Mouse (Mus musculus): ENCODE results near the gene Ubap2l. TPM values are rescaled to one million over a fixed set of nuclear protein-coding genes. Genes with fewer than 3 reads are reported as not detected.

The Ubap2l gene
- polyA plus RNA-seq, 1 experiment, result not detected

DNA sequence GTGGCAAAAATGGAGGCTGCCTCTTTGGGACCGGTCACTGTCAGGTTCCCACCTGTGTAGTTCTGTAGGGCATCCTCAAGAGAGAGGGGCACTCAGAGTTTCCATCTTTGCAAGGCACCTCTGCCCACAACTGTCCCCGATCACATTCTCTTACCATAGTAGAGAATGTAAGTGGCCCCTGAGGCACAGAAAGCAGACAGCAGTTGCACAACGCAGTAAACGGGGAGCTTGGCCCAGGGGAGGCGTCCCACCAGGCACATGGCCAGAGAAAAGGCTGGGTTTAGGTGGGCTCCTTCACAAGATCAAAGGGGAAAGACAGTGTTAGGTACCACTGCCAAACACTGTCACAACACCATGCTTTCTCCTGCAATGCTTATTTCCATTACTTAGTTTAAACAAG is 86.5 kb downstream of the Ubap2l start:
- WGBS, result 88% methylated on average over 5 of the region's 5 CpGs
- H3K27ac ChIP-seq (ENCODE audit: insufficient read depth, low read depth, low read length), result no peak overlapping the region
- no peak overlapping the region for H3K4me3 ChIP-seq (ENCODE audit: insufficient read depth, low read depth, low read length)
- TF ChIP-seq POLR2A (IDR thresholded peaks at IDR 0.05; ENCODE audit: insufficient read depth, low read depth, low read length), result no peak
- no peak for TF ChIP-seq CTCF (IDR thresholded peaks at IDR 0.05; ENCODE audit: insufficient read depth, low read depth, low read length)
- H3K4me1 ChIP-seq (ENCODE audit: control insufficient read depth, insufficient read depth, low read length), result peaks cover 17% of the 10 kb centered on the region

- H3K4me3 ChIP-seq (ENCODE audit: insufficient read depth, low read depth, low read length), result no peak overlapping the region
- WGBS, result 94% methylated on average over 8 of the region's 8 CpGs
- peaks cover 20% of the 10 kb centered on the region for H3K4me1 ChIP-seq (ENCODE audit: control insufficient read depth, insufficient read depth, low read length)
- no peak overlapping the region for H3K27ac ChIP-seq (ENCODE audit: insufficient read depth, low read depth, low read length)
- no peak for TF ChIP-seq CTCF (IDR thresholded peaks at IDR 0.05; ENCODE audit: insufficient read depth, low read depth, low read length)
- no peak for TF ChIP-seq POLR2A (IDR thresholded peaks at IDR 0.05; ENCODE audit: insufficient read depth, low read depth, low read length)
Observed at GRCm38 (mm10) chr3:89965557-89965956, 86.9 kb downstream of the Ubap2l start.

DNA sequence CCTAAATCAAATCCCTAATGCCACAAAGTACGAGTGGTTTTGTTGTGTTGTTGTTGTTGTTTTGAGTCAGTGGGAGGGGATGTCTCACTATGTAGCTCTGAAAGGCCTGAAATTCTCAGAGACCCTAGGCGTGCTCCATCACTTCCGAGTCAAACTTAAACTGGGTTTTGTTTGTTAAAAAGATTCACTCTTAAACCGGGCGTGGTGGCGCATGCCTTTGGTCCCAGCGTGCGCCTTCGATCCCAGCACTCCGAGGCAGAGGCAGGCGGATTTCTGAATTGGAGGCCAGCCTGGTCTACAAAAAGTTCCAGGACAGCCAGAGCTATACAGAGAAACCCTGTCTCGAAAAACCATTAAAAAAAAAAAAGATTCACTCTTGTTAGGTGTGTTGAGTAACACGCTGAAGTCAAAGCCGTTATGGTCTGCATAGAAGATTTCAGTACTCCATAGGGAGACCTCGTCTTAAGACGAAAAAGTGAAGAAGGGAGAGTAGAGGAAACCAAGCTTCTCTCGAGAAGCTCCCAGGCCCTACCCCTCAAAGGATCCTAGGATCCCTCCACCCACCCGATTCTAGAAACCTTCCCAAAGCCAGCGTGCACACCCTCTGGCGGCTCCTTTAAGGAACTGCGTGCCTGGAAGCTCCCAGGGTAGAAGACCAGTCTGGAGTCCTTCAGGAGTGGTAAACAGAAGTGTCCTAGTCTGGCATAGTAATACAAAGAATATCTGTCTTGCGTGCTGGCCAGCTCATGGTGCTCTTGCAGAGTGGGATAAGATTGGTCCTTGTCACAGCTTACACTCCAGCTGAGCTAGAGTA is 88.3 kb downstream of the Ubap2l start:
- WGBS, result 23% methylated on average over 22 of the region's 22 CpGs
- Histone ChIP-seq H3K4me3 (ENCODE audit: insufficient read depth, low read depth, low read length) (peak overlapping the region; percentile 93), H3K4me1 (ENCODE audit: control insufficient read depth, insufficient read depth, low read length) (peaks cover 20% of the 10 kb centered on the region), H3K27ac (ENCODE audit: insufficient read depth, low read depth, low read length) (peak overlapping the region; percentile 85; the same call in 1 of the 2 replicates)
- TF ChIP-seq CTCF (IDR thresholded peaks at IDR 0.05; ENCODE audit: insufficient read depth, low read depth, low read length), result peak; percentile 66; the same call in 1 of the 2 replicates
- TF ChIP-seq POLR2A (IDR thresholded peaks at IDR 0.05; ENCODE audit: insufficient read depth, low read depth, low read length), result no peak

DNA sequence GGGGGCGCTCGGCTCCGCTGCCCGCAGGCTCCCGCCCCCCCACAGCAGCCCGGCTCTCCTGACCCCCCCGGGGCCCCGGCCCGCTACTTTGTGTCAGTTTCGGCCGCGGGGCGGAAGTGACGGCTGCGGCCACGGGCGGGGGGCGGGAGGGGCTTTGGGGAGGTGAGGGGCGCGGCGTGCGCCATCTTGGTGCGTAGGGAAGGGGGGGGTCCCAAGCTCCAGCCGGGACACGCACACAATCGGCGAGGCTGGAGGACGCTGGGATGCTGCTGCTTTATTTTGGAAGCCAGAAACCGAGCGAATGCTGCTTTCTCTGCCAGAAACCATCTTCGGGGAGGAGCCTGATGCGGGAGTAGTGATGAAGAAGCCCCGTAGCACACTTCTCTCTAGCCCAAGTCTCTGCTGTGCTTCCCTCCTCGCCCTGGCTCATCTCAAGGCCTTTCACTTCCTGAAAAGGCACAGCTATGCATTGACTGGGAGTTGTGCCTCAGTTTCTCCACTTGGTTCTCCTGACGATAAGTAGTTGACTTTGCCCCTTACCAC is 89.1 kb downstream of the Ubap2l start, which contains the start of gene Atp8b2:
Gene Atp8b2, minus strand, starts transcription at position 288 of the 543 bp plus-strand sequence.
- no peak for TF ChIP-seq POLR2A (IDR thresholded peaks at IDR 0.05; ENCODE audit: insufficient read depth, low read depth, low read length)
- TF ChIP-seq CTCF (IDR thresholded peaks at IDR 0.05; ENCODE audit: insufficient read depth, low read depth, low read length), result no peak
- Histone ChIP-seq H3K27ac (ENCODE audit: insufficient read depth, low read depth, low read length) (peak within 1 kb of the TSS; percentile 95), H3K4me3 (ENCODE audit: insufficient read depth, low read depth, low read length) (peak within 1 kb of the TSS; percentile 93), H3K4me1 (ENCODE audit: control insufficient read depth, insufficient read depth, low read length) (peaks cover 27% of the 10 kb centered on the region)
- under 1% methylated on average over 33 of the region's 35 CpGs for WGBS

GRCm38 (mm10) chr3:89962751-89963220 is 89.6 kb downstream of the Ubap2l start:
- Histone ChIP-seq H3K27ac (ENCODE audit: insufficient read depth, low read depth, low read length) (peak overlapping the region; percentile 95), H3K4me1 (ENCODE audit: control insufficient read depth, insufficient read depth, low read length) (peaks cover 31% of the 10 kb centered on the region), H3K4me3 (ENCODE audit: insufficient read depth, low read depth, low read length) (peak overlapping the region; percentile 93)
- 1% methylated on average over 30 of the region's 30 CpGs for WGBS
- no peak for TF ChIP-seq POLR2A (IDR thresholded peaks at IDR 0.05; ENCODE audit: insufficient read depth, low read depth, low read length)
- TF ChIP-seq CTCF (IDR thresholded peaks at IDR 0.05; ENCODE audit: insufficient read depth, low read depth, low read length), result no peak

DNA sequence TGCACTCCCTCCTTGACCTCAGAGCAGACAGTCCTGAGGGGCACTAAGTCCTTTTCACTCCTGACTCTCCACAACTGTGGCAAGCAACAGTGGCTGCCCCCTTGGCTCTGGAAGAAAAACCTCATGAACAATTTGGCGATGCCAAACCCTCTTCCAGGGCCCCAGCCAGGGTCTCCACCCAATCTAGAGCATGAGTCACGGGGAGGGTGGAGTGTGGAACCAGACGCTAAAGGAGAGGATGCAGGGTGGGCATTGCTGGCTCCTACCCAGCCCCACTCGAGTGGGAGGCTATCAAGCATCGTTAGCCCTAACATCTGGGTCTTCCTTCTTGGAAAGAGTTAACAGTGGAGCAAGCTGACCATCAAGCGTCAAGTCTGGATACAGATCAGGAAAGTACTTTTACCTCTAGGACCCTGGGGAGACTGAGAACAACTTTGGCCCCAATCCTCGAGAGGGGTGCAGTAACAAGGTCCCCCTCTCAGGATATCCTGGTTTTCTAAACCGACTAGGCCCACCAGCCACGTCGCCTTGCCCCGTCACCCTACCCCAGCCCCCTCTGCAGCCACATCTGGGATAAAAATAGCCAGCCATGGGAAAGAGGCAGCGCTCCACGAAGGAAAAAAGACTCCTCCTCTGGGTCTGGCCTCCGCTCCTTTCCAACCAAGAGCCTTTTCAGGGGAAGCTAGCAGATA is 90.2 kb downstream of the Ubap2l start:
- H3K4me1 ChIP-seq (ENCODE audit: control insufficient read depth, insufficient read depth, low read length), result peaks cover 33% of the 10 kb centered on the region
- H3K4me3 ChIP-seq (ENCODE audit: insufficient read depth, low read depth, low read length), result peak overlapping the region; percentile 93
- 1% methylated on average over 14 of the region's 14 CpGs for WGBS
- H3K27ac ChIP-seq (ENCODE audit: insufficient read depth, low read depth, low read length), result peak overlapping the region; percentile 95
- TF ChIP-seq CTCF (IDR thresholded peaks at IDR 0.05; ENCODE audit: insufficient read depth, low read depth, low read length) (no peak), POLR2A (IDR thresholded peaks at IDR 0.05; ENCODE audit: insufficient read depth, low read depth, low read length) (no peak)

GRCm38 (mm10) chr3:89961436-89961835 is 91.0 kb downstream of the Ubap2l start:
- Histone ChIP-seq H3K4me1 (ENCODE audit: control insufficient read depth, insufficient read depth, low read length) (peaks cover 40% of the 10 kb centered on the region), H3K27ac (ENCODE audit: insufficient read depth, low read depth, low read length) (0 out of 2 replicates have a peak overlapping the region, but pooled peaks have one; percentile 7), H3K4me3 (ENCODE audit: insufficient read depth, low read depth, low read length) (0 out of 2 replicates have a peak overlapping the region, but pooled peaks have one; percentile 1)
- 33% methylated on average over 4 of the region's 4 CpGs for WGBS
- TF ChIP-seq POLR2A (IDR thresholded peaks at IDR 0.05; ENCODE audit: insufficient read depth, low read depth, low read length), result no peak
- TF ChIP-seq CTCF (IDR thresholded peaks at IDR 0.05; ENCODE audit: insufficient read depth, low read depth, low read length), result no peak

- WGBS, result under 1% methylated on average over 30 of the region's 30 CpGs
- H3K27ac ChIP-seq (ENCODE audit: insufficient read depth, low read depth, low read length), result peak overlapping the region; percentile 48
- peaks cover 40% of the 10 kb centered on the region for H3K4me1 ChIP-seq (ENCODE audit: control insufficient read depth, insufficient read depth, low read length)
- no peak for TF ChIP-seq CTCF (IDR thresholded peaks at IDR 0.05; ENCODE audit: insufficient read depth, low read depth, low read length)
- TF ChIP-seq POLR2A (IDR thresholded peaks at IDR 0.05; ENCODE audit: insufficient read depth, low read depth, low read length), result peak; percentile 66; the same call in 1 of the 2 replicates
- peak overlapping the region; percentile 72 for H3K4me3 ChIP-seq (ENCODE audit: insufficient read depth, low read depth, low read length)
Observed at GRCm38 (mm10) chr3:89960469-89960868, 92.0 kb downstream of the Ubap2l start.

Measured in olfactory bulb, adult 2 months (tissue).